Mouse (Mus musculus): ENCODE results near the gene Gas7.
A peak's percentile ranks its signal among the peaks of the same experiment; 100 is the strongest.

Gene Gas7

DNA sequence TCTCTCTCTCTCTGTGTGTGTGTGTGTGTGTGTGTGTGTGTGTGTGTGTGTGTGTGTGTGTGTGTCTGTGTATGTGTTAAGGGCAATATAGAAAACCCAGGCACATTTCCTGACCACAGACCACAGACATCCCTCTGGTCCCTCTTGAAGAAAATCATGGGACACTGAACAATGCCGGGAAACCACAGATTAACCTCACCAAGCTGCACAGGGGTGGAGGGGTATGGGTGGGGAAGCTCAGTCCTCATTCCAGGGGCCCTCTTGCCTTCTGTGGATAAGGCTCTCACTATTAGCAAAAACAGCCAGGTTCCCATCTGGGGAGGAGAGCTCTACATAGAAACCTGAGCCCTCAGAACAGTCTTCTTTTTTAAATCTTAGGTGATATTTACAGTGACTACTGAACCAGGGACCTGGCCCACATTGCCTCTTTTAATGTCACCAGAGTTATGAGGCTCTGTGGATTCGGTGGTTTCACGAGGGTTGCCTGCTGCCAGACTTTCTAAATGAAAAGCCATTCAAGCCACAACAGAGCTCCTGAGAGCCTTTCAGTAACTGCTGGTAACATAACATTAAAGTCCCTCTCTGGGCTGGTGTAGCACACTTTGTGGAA, 178.5 kb downstream of the Gas7 start:
- no peak for DNase-seq

GRCm38 (mm10) chr11:67636201-67636600, 181.0 kb downstream of the Gas7 start:
- no peak for DNase-seq

- DNase-seq: no peak
Observed at GRCm38 (mm10) chr11:67636905-67637586, 181.8 kb downstream of the Gas7 start.

GRCm38 (mm10) chr11:67638401-67638800, 183.2 kb downstream of the Gas7 start:
- no peak for DNase-seq

DNA sequence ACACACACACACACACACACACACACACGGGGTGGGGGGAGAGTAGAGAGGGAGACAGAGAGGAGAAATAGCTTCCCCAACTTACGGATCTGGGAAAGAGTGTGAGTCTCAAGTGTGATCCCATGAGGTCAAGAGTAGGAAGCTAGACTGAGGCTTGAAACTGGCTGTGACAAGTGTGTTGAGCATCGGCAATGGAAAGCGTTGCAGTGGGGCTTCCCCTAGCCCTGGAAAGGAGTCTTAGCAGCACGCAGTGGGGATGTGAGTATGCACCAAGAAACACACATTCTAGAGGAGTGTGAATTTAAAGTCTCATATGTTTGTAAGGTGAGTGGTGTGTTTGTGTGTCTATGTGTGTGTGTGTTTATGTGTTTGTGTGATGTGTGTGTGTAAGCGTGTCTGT, 185.1 kb downstream of the Gas7 start:
- DNase-seq: no peak

GRCm38 (mm10) chr11:67642421-67642820, 187.2 kb downstream of the Gas7 start:
- no peak for DNase-seq

- DNase-seq: no peak
Observed at GRCm38 (mm10) chr11:67642835-67643234, 187.6 kb downstream of the Gas7 start.

GRCm38 (mm10) chr11:67643465-67643864, 188.2 kb downstream of the Gas7 start:
- DNase-seq: no peak

GRCm38 (mm10) chr11:67644632-67645149, 189.5 kb downstream of the Gas7 start:
- no peak for DNase-seq

DNA sequence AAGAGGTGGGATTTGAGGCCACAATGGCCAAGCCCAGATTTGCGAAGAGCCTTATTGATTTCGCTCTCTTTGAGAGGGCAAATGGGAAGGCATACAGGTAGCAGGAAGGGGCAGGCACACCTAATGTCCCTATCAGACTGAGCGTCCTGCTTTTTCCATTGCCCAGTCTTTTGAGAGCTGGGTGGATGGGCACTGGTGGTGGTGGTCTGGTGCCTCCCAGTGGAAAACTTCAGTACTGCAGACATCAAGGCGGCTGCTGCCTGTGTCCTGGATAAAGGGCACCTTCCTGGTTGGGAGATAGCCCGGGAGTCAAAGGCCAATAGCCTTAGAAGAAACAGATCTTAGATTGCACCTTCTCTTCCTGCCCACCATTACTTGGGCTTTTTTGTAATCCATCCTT, 192.5 kb downstream of the Gas7 start:
- DNase-seq: peak; percentile 75

- DNase-seq: no peak
Observed at GRCm38 (mm10) chr11:67648651-67649407, 193.6 kb downstream of the Gas7 start.

DNA sequence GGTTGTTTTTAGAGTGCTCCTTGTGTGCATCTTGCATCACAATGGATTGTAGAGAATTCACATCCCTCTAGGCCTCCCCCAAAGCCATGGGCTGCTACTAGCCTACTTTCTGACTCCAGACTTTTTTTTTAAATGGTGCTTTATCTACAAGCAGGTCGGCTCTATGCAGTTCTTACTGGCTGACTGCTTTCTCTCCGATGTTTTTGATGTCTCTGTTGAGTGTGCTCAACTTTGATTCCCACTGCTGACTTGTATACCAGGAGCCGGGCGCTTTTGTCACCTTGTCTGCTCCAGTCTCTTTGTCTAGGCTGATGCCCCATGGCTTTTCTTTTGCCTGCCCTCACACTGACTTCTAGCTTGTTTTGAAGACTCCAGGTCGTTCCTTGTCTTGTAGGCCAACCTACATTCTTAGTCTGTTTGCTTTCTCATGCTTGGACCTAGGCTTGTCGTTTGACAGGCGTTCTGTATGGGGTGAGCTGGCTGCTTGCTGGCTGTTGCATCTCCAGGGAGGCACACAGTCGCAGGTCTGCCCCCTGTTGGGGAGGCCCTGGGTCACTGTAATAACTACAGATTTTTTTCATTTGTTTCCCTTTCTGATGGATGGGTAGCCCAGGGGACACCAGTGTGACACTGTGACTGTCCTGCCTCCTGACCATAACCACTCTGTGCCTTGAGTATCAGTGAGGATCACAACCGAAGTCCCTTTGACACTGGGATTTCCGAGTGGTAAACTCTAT, 194.9 kb downstream of the Gas7 start:
- DNase-seq: no peak

DNA sequence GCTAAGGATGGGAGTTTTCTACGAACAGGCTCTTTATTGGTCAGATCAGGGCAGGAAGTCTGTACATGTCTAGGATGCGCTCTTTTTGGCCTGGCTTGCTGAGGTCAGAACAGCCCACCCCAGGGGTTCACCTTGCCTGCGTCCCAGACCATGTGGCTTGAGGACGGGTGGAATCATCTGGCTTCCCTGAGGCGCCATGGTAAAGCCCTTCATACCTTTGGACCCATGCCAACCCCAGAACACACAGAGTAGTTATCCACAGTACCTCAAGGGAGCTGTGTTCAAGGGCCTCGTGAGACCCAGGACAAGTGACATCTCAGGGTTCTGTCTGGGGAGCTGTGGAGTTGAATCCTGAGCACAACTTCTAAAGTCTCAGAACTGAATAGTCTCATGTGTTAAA, 196.5 kb downstream of the Gas7 start:
- no peak for DNase-seq

DNA sequence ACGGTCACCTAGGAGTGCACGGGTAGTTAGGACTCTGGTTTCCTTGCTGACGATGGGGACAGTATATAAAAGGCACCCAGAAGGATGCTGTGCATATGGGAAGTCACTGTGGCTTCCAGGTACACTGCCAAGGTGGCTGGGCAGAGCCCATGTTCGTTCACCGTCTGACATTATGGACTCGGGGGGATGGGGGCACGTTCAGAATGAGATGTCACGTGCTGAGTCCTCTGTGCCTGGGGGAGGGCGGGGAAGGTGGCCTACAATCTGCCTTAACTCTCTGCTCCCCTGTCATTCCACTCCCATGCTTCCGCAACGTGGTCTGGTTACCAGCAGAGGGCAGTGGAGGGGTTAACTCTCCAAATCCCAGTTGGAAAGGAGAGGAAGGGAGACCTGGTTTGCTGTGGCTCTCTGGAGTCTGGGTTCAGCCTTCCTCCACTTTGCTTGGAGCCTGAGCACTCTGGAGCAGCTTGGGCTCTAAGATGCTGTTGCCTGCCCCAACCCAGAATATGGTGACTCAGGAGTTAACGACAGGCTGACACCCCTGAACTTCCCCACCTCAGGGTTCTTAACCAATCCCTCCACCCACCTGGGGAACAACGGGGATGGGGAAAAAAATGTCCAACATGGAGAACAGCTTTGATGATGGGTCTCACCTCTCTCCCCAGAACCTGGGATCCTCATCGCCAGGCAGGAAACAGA, 197.1 kb downstream of the Gas7 start:
- peak; percentile 55 for DNase-seq

GRCm38 (mm10) chr11:67652893-67653255, 197.6 kb downstream of the Gas7 start:
- DNase-seq: no peak

GRCm38 (mm10) chr11:67653521-67654090, 198.4 kb downstream of the Gas7 start:
- no peak for DNase-seq

DNA sequence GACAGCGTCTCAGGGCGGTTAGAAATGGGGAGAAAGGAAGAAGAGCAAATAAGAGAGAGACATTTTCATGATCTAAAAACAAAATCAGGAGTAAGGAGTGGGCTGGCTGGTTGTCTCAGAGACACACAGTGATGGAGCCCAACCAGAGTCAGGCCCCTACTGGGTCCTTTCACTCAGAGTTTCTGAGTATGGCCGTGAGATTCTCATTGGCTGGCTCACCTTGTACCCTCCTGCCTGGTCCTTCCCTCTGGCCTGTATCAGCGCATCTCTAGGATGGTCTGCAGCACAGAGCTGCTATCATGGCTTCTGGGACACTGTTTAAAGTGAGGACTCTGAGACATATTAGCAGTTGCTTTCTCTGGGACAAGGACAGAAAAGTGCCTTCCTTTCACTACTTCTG, 199.3 kb downstream of the Gas7 start:
- DNase-seq: no peak

GRCm38 (mm10) chr11:67655236-67655959, 200.2 kb downstream of the Gas7 start:
- peak; percentile 47 for DNase-seq

- no peak for DNase-seq
Observed at GRCm38 (mm10) chr11:67656366-67656765, 201.1 kb downstream of the Gas7 start.

- DNase-seq: no peak
Observed at GRCm38 (mm10) chr11:67656811-67657210, 201.6 kb downstream of the Gas7 start.

- DNase-seq: no peak
Observed at GRCm38 (mm10) chr11:67657685-67658382, 202.6 kb downstream of the Gas7 start.

All from right cerebral cortex, postnatal 4 days (tissue).